Mouse (Mus musculus): ENCODE measurements around the gene Ly6g. TPM values are rescaled to one million over a fixed set of nuclear protein-coding genes. Genes with fewer than 3 reads are reported as not detected.

Ly6g gene
- polyA plus RNA-seq, 1 experiment: not detected

Other genes starting within 250 kb of the Ly6g start
- 0.10 and 0.22 TPM in 2 replicates for gene Ly6i, start 171.8 kb upstream of the Ly6g start, polyA plus RNA-seq (2012; rRNA removed)
- 143 and 270 TPM in 2 replicates for gene Ly6a, start 157.2 kb upstream of the Ly6g start, polyA plus RNA-seq (2012; rRNA removed)
- 271 and 368 TPM in 2 replicates for gene Ly6c1, start 106.4 kb upstream of the Ly6g start, polyA plus RNA-seq (2012; rRNA removed)
- 4.6 and 5.8 TPM in 2 replicates for gene Ly6c2, start 43.3 kb upstream of the Ly6g start, polyA plus RNA-seq (2012; rRNA removed)
- 1.4 and 2.5 TPM in 2 replicates for gene BC025446, start 61.1 kb downstream of the Ly6g start, polyA plus RNA-seq (2012; rRNA removed)
- 72.2 and 208 TPM in 2 replicates for gene Ly6f, start 113.2 kb downstream of the Ly6g start, polyA plus RNA-seq (2012; rRNA removed)